Mouse (Mus musculus) intestine, embryonic 14.5 days (tissue): ENCODE measurements around the gene Anapc16. TPM values are rescaled to one million over a fixed set of nuclear protein-coding genes. Genes with fewer than 3 reads are reported as not detected.

Experiments
- ATAC-seq: fragments of 200-750 bp; cut with Nextera tagmentation; replicated peaks from 2 replicates; pipeline ENCODE4 v1.8.0; 2017; ENCODE audit warnings: low read depth, moderate number of reproducible peaks, moderate TSS enrichment, moderate library complexity; ENCODE audit not compliant: low FRiP score, low TSS enrichment
- DNase-seq: peaks from one replicate; pipeline ENCODE4 v3.0.0-alpha.2; 2018; ENCODE audit warnings: low spot score
- H3K27ac ChIP-seq: fragments of 300-500 bp; sonication (generic); 2 replicates; pipeline ENCODE4 v1.5.1; 2014; ENCODE audit warnings: low read depth, mild to moderate bottlenecking, control low read depth
- H3K27me3 ChIP-seq: fragments of 300-500 bp; sonication (generic); replicated peaks from 2 replicates; pipeline ENCODE4 v1.6.1; 2014; ENCODE audit warnings: low read length, control low read depth; ENCODE audit not compliant: control insufficient read depth, insufficient read depth
- H3K36me3 ChIP-seq: fragments of 300-500 bp; sonication (generic); 2 replicates; pipeline ENCODE4 v1.6.1; 2014; ENCODE audit warnings: low read length, control low read depth; ENCODE audit not compliant: control insufficient read depth, insufficient read depth
- H3K4me1 ChIP-seq: fragments of 300-500 bp; sonication (generic); replicated peaks from 2 replicates; pipeline ENCODE4 v1.6.1; 2014; ENCODE audit warnings: low read length, control low read depth, mixed read lengths; ENCODE audit not compliant: control insufficient read depth, insufficient read depth
- H3K4me2 ChIP-seq: fragments of 300-500 bp; sonication (generic); 2 replicates; pipeline ENCODE4 v1.6.1; 2014; ENCODE audit warnings: low read length
- H3K4me3 ChIP-seq: fragments of 300-500 bp; sonication (generic); 2 replicates; pipeline ENCODE4 v1.5.1; 2014; ENCODE audit warnings: low read depth, low read length, control low read depth, mixed read lengths
- H3K9ac ChIP-seq: fragments of 300-500 bp; sonication (generic); 2 replicates; pipeline ENCODE4 v1.6.1; 2014; ENCODE audit warnings: mild to moderate bottlenecking, low read length
- H3K9me3 ChIP-seq: fragments of 300-500 bp; sonication (generic); 2 replicates; pipeline ENCODE4 v1.6.1; 2016; ENCODE audit warnings: low read length, control low read depth; ENCODE audit not compliant: control insufficient read depth
- WGBS: fragments of 180-500 bp; shearing (Covaris S2); extraction: QIAGEN DNeasy Blood & Tissue Kit; methylation state at CpG from one replicate; pipeline ENCODE4 v1.1.7; 2014; 5-methylcytosine and 5-hydroxymethylcytosine counted together
- polyA plus RNA-seq: library from polyadenylated mRNA; unstranded; fragments of >200 nt; fragmentation: Nextera tagmentation; extraction: Ambion mirVana; gene quantifications from 2 replicates; pipeline ENCODE4 v1.2.1, GENCODE M21; 2014

Gene Anapc16
- polyA plus RNA-seq, 1 experiment from 2014 or later = 107 TPM

GRCm38 (mm10) chr10:60031562-60031961, 28.6 kb upstream of the Anapc16 start:
- H3K27ac ChIP-seq = no peak overlapping the region
- H3K4me2 ChIP-seq = no peak overlapping the region
- H3K36me3 ChIP-seq = no peaks in the 10 kb centered on the region
- H3K4me3 ChIP-seq = no peak overlapping the region
- H3K9me3 ChIP-seq = no peaks in the 10 kb centered on the region
- peaks cover 18% of the 10 kb centered on the region; the same call in 1 of the 2 replicates for H3K4me1 ChIP-seq
- ATAC-seq (no peak), DNase-seq (no peak)
- no peak overlapping the region for H3K9ac ChIP-seq
- no peaks in the 10 kb centered on the region for H3K27me3 ChIP-seq
- WGBS = 77% methylated on average over 8 of the region's 8 CpGs

- peaks cover 18% of the 10 kb centered on the region; the same call in 1 of the 2 replicates for H3K4me1 ChIP-seq
- H3K27ac ChIP-seq = no peak overlapping the region
- H3K4me2 ChIP-seq = no peak overlapping the region
- ATAC-seq (no peak), DNase-seq (no peak)
- no peaks in the 10 kb centered on the region for H3K36me3 ChIP-seq
- no peak overlapping the region for H3K4me3 ChIP-seq
- no peaks in the 10 kb centered on the region for H3K9me3 ChIP-seq
- no peak overlapping the region for H3K9ac ChIP-seq
- 88% methylated on average over 4 of the region's 4 CpGs for WGBS
- H3K27me3 ChIP-seq = no peaks in the 10 kb centered on the region
Measured at GRCm38 (mm10) chr10:60029387-60029786, 26.5 kb upstream of the Anapc16 start.

GRCm38 (mm10) chr10:60028979-60029378, 26.0 kb upstream of the Anapc16 start:
- H3K9ac ChIP-seq = no peak overlapping the region
- no peak overlapping the region for H3K4me3 ChIP-seq
- ATAC-seq = no peak
- DNase-seq = no peak
- peaks cover 18% of the 10 kb centered on the region; the same call in 1 of the 2 replicates for H3K4me1 ChIP-seq
- H3K27ac ChIP-seq = no peak overlapping the region
- H3K27me3 ChIP-seq = no peaks in the 10 kb centered on the region
- no peaks in the 10 kb centered on the region for H3K9me3 ChIP-seq
- WGBS = 57% methylated on average over 7 of the region's 7 CpGs
- no peaks in the 10 kb centered on the region for H3K36me3 ChIP-seq
- no peak overlapping the region for H3K4me2 ChIP-seq

- no peak for DNase-seq
- no peaks in the 10 kb centered on the region for H3K27me3 ChIP-seq
- no peak overlapping the region for H3K9ac ChIP-seq
- 67% methylated on average over 7 of the region's 7 CpGs for WGBS
- no peaks in the 10 kb centered on the region for H3K9me3 ChIP-seq
- no peaks in the 10 kb centered on the region for H3K36me3 ChIP-seq
- H3K4me1 ChIP-seq = peaks cover 18% of the 10 kb centered on the region; the same call in 1 of the 2 replicates
- H3K4me2 ChIP-seq = no peak overlapping the region
- H3K4me3 ChIP-seq = no peak overlapping the region
- no peak for ATAC-seq
- peak overlapping the region; percentile 60 for H3K27ac ChIP-seq
Measured at GRCm38 (mm10) chr10:60028181-60028580, 25.2 kb upstream of the Anapc16 start.

- Histone ChIP-seq H3K36me3 (no peaks in the 10 kb centered on the region), H3K27ac (peak overlapping the region; percentile 60), H3K4me3 (no peak overlapping the region), H3K4me2 (no peak overlapping the region), H3K9ac (no peak overlapping the region), H3K4me1 (peaks cover 18% of the 10 kb centered on the region; the same call in 1 of the 2 replicates), H3K27me3 (no peaks in the 10 kb centered on the region), H3K9me3 (no peaks in the 10 kb centered on the region)
- 26% methylated on average over 2 of the region's 2 CpGs for WGBS
- DNase-seq = no peak
- ATAC-seq = peak; percentile 56
Measured at GRCm38 (mm10) chr10:60027619-60028084, 24.7 kb upstream of the Anapc16 start.

GRCm38 (mm10) chr10:60026759-60027395, 23.9 kb upstream of the Anapc16 start:
- Histone ChIP-seq H3K27ac (no peak overlapping the region; the same call in 1 of the 2 replicates), H3K4me1 (peaks cover 18% of the 10 kb centered on the region; the same call in 1 of the 2 replicates), H3K4me3 (no peak overlapping the region), H3K9ac (no peak overlapping the region), H3K4me2 (no peak overlapping the region), H3K27me3 (no peaks in the 10 kb centered on the region), H3K36me3 (peaks cover 3% of the 10 kb centered on the region; the same call in 1 of the 2 replicates), H3K9me3 (no peaks in the 10 kb centered on the region)
- ATAC-seq (0 out of 2 replicates have a peak, but pooled peaks have one; percentile 36), DNase-seq (no peak)
- 45% methylated on average over 13 of the region's 13 CpGs for WGBS

- no peaks in the 10 kb centered on the region for H3K9me3 ChIP-seq
- WGBS = 82% methylated on average over 1 of the region's 1 CpGs
- H3K36me3 ChIP-seq = peaks cover 11% of the 10 kb centered on the region; the same call in 1 of the 2 replicates
- peaks cover 14% of the 10 kb centered on the region; the same call in 1 of the 2 replicates for H3K4me1 ChIP-seq
- H3K9ac ChIP-seq = no peak overlapping the region
- no peak for ATAC-seq
- no peaks in the 10 kb centered on the region for H3K27me3 ChIP-seq
- H3K4me2 ChIP-seq = no peak overlapping the region
- no peak for DNase-seq
- no peak overlapping the region for H3K4me3 ChIP-seq
- no peak overlapping the region for H3K27ac ChIP-seq
Measured at GRCm38 (mm10) chr10:60023751-60024150, 20.8 kb upstream of the Anapc16 start.

GRCm38 (mm10) chr10:60019299-60019698, 16.4 kb upstream of the Anapc16 start:
- 70% methylated on average over 2 of the region's 2 CpGs for WGBS

GRCm38 (mm10) chr10:60016223-60016622, 13.3 kb upstream of the Anapc16 start:
- H3K36me3 ChIP-seq = peaks cover 34% of the 10 kb centered on the region
- no peak overlapping the region for H3K9ac ChIP-seq
- no peak overlapping the region for H3K4me3 ChIP-seq
- WGBS = 91% methylated on average over 6 of the region's 6 CpGs
- H3K4me1 ChIP-seq = no peaks in the 10 kb centered on the region
- H3K9me3 ChIP-seq = no peaks in the 10 kb centered on the region
- H3K27me3 ChIP-seq = no peaks in the 10 kb centered on the region
- H3K27ac ChIP-seq = no peak overlapping the region
- no peak for ATAC-seq
- DNase-seq = no peak
- no peak overlapping the region for H3K4me2 ChIP-seq

More at GRCm38 (mm10) chr10:60019299-60019698, 16.4 kb upstream of the Anapc16 start:
- no peaks in the 10 kb centered on the region for H3K9me3 ChIP-seq
- H3K9ac ChIP-seq = no peak overlapping the region
- DNase-seq (no peak), ATAC-seq (no peak)
- no peak overlapping the region for H3K27ac ChIP-seq
- no peak overlapping the region for H3K4me2 ChIP-seq
- no peaks in the 10 kb centered on the region for H3K27me3 ChIP-seq
- H3K4me3 ChIP-seq = no peak overlapping the region
- no peaks in the 10 kb centered on the region for H3K4me1 ChIP-seq
- H3K36me3 ChIP-seq = peaks cover 35% of the 10 kb centered on the region
